Mouse (Mus musculus) spleen, adult 12 weeks (tissue): Measurements from ENCODE around the gene Zfp981.
"Not testable (repeated sequence)": the region's sequence is repeated elsewhere in the genome, so short reads cannot be mapped to it uniquely, and the experiment has no call there.

Source experiments
- DNase-seq: peaks from one replicate; pipeline ENCODE4 v3.0.0; 2022; ENCODE audit warnings: low spot score

Gene Zfp981

GRCm38 (mm10) chr4:146501727-146502126, at the start of gene Zfp981:
Gene Zfp981 (plus strand): TSS chr4:146502027.
- DNase-seq, result not testable (repeated sequence)

GRCm38 (mm10) chr4:146452576-146452975, 49.3 kb upstream of the Zfp981 start:
- DNase-seq, result not testable (repeated sequence)

- DNase-seq, result not testable (repeated sequence)
Observed at GRCm38 (mm10) chr4:146454170-146454569, 47.7 kb upstream of the Zfp981 start.

- no peak for DNase-seq
Observed at GRCm38 (mm10) chr4:146454896-146455295, 46.9 kb upstream of the Zfp981 start.

GRCm38 (mm10) chr4:146455321-146455721, 46.5 kb upstream of the Zfp981 start:
- DNase-seq, result no peak

GRCm38 (mm10) chr4:146456061-146456726, 45.6 kb upstream of the Zfp981 start:
- DNase-seq, result no peak

- DNase-seq, result no peak
Observed at GRCm38 (mm10) chr4:146457126-146457525, 44.7 kb upstream of the Zfp981 start.

GRCm38 (mm10) chr4:146457720-146458119, 44.1 kb upstream of the Zfp981 start:
- DNase-seq, result no peak

- not testable (repeated sequence) for DNase-seq
Observed at GRCm38 (mm10) chr4:146459822-146460221, 42.0 kb upstream of the Zfp981 start.

- DNase-seq, result not testable (repeated sequence)
Observed at GRCm38 (mm10) chr4:146460685-146461084, 41.1 kb upstream of the Zfp981 start.

GRCm38 (mm10) chr4:146463649-146464351, 38.0 kb upstream of the Zfp981 start:
- not testable (repeated sequence) for DNase-seq

GRCm38 (mm10) chr4:146469984-146470383, 31.8 kb upstream of the Zfp981 start:
- DNase-seq, result not testable (repeated sequence)

GRCm38 (mm10) chr4:146474181-146474580, 27.6 kb upstream of the Zfp981 start:
- DNase-seq, result not testable (repeated sequence)

- DNase-seq, result not testable (repeated sequence)
Observed at GRCm38 (mm10) chr4:146474716-146475676, 26.8 kb upstream of the Zfp981 start.

GRCm38 (mm10) chr4:146476260-146476659, 25.6 kb upstream of the Zfp981 start:
- DNase-seq, result not testable (repeated sequence)

GRCm38 (mm10) chr4:146476959-146477358, 24.9 kb upstream of the Zfp981 start:
- not testable (repeated sequence) for DNase-seq

- DNase-seq, result not testable (repeated sequence)
Observed at GRCm38 (mm10) chr4:146480376-146481096, 21.3 kb upstream of the Zfp981 start.

GRCm38 (mm10) chr4:146482546-146482945, 19.3 kb upstream of the Zfp981 start:
- DNase-seq, result not testable (repeated sequence)

- DNase-seq, result not testable (repeated sequence)
Observed at GRCm38 (mm10) chr4:146483571-146484280, 18.1 kb upstream of the Zfp981 start.

- DNase-seq, result not testable (repeated sequence)
Observed at GRCm38 (mm10) chr4:146484676-146485075, 17.2 kb upstream of the Zfp981 start.
